Mouse (Mus musculus) limb, embryonic 12.5 days (tissue): ENCODE measurements at regions not wholly inside any gene's neighbourhood (a gene's known extent, or its start where the extent isn't known, plus 50 kb on each side); places are given as distances from the start of the nearest gene placed in this dataset.

ENCODE experiments used
- ATAC-seq: fragments of 200-750 bp; cut with Nextera tagmentation; 2 replicates; pipeline ENCODE4 v1.8.0; 2017; ENCODE audit warnings: low read depth, moderate TSS enrichment; ENCODE audit not compliant: insufficient number of reproducible peaks, insufficient read depth, low FRiP score, low TSS enrichment
- H3K27ac ChIP-seq: fragments of 300-500 bp; sonication (generic); 2 replicates; pipeline ENCODE4 v1.5.1; 2016; ENCODE audit warnings: mild to moderate bottlenecking, moderate library complexity
- H3K27me3 ChIP-seq: fragments of 300-500 bp; sonication (generic); 2 replicates; pipeline ENCODE4 v1.6.1; 2016; ENCODE audit warnings: mild to moderate bottlenecking, moderate library complexity
- H3K36me3 ChIP-seq: fragments of 300-500 bp; sonication (generic); 2 replicates; pipeline ENCODE4 v1.6.1; 2016; ENCODE audit warnings: mild to moderate bottlenecking, moderate library complexity
- H3K4me1 ChIP-seq: fragments of 300-500 bp; sonication (generic); replicated peaks from 2 replicates; pipeline ENCODE4 v1.6.1; 2016
- H3K4me2 ChIP-seq: fragments of 300-500 bp; sonication (generic); 2 replicates; pipeline ENCODE4 v1.6.1; 2016; ENCODE audit warnings: mild to moderate bottlenecking, moderate library complexity
- H3K4me3 ChIP-seq: fragments of 300-500 bp; sonication (generic); replicated peaks from 2 replicates; pipeline ENCODE4 v1.5.1; 2016; ENCODE audit warnings: mild to moderate bottlenecking
- H3K9ac ChIP-seq: fragments of 300-500 bp; sonication (generic); replicated peaks from 2 replicates; pipeline ENCODE4 v1.6.1; 2016; ENCODE audit warnings: mild to moderate bottlenecking, moderate library complexity
- H3K9me3 ChIP-seq: fragments of 300-500 bp; sonication (generic); 2 replicates; pipeline ENCODE4 v1.6.1; 2016; ENCODE audit warnings: mild to moderate bottlenecking, moderate library complexity
- WGBS: fragments of 180-500 bp; shearing (Covaris S2); methylation state at CpG from one replicate; pipeline ENCODE4 v1.1.7; 2016; 5-methylcytosine and 5-hydroxymethylcytosine counted together

- WGBS: 58% methylated on average over 3 of the region's 3 CpGs
- Histone ChIP-seq H3K36me3 (no peaks in the 10 kb centered on the region), H3K4me3 (no peak overlapping the region), H3K27ac (no peak overlapping the region), H3K27me3 (no peaks in the 10 kb centered on the region; the same call in 1 of the 2 replicates), H3K4me1 (no peaks in the 10 kb centered on the region), H3K9me3 (no peaks in the 10 kb centered on the region), H3K4me2 (no peak overlapping the region), H3K9ac (no peak overlapping the region)
- no peak for ATAC-seq
Observed at GRCm38 (mm10) chr8:26324606-26325005, 205.3 kb downstream of the Gm45692 start.

GRCm38 (mm10) chr8:26329813-26330212, 210.5 kb downstream of the Gm45692 start:
- Histone ChIP-seq H3K27me3 (no peaks in the 10 kb centered on the region), H3K4me1 (no peaks in the 10 kb centered on the region), H3K9ac (no peak overlapping the region), H3K9me3 (no peaks in the 10 kb centered on the region), H3K36me3 (no peaks in the 10 kb centered on the region), H3K4me3 (no peak overlapping the region), H3K27ac (no peak overlapping the region), H3K4me2 (no peak overlapping the region)
- no peak for ATAC-seq
- 78% methylated on average over 10 of the region's 10 CpGs for WGBS

DNA sequence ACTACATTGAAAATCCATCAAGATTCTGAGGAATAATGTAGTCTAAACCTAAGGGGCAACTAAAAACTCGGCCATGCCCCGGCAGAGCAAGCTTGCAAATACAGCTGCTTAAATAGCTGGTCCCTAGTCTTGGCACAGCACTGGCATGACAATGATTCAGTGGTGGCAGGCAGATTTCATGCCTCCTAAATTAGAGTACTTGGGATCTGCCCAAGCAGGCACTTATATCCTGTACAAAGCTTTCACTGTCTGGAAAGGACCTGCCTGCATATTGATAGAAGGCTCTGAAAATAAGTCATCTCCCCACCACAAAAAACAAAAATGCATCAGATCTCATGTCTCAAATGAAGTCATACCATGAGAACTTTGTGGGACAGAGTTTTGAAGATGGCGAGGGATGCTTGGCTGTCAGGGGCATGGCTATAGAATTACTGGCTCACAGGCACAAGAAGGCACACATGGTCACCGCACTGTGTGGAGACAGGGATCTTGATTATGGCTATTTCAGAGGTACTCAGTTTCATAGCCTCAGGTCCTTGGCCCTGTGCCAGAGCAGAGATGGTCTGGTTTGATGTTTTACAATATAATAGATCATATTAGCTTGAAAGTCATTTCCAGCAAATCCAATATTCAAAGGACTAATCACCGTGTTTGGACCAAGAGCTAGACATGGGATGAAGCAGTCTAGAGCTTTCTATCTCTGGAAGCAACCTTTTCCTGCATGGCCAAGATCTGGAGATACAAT, 217.7 kb downstream of the Gm45692 start:
- Histone ChIP-seq H3K27ac (no peak overlapping the region), H3K27me3 (no peaks in the 10 kb centered on the region), H3K36me3 (no peaks in the 10 kb centered on the region), H3K4me1 (peaks cover 4% of the 10 kb centered on the region), H3K9me3 (no peaks in the 10 kb centered on the region), H3K9ac (no peak overlapping the region), H3K4me3 (no peak overlapping the region), H3K4me2 (no peak overlapping the region)
- ATAC-seq: no peak
- 87% methylated on average over 5 of the region's 5 CpGs for WGBS

DNA sequence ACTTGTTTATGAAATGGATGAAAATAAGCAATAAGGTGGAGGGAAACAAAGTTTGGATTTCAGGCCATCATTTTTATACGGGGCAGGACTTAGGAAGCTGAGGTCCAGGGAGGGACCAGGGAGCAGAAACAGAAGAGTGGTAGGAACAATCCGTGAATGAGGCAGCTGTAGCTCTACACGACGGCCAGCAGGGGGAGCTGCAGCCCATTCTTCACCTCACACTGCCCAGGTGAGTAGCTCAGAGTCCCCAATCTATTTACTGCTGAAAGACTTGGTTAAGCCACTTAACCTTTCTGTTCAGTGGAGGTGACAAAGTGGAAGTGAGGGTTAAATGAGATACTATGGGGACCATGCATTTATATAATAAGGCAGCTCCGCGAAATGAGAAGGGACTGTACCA, 225.7 kb downstream of the Gm45692 start:
- Histone ChIP-seq H3K9ac (no peak overlapping the region), H3K4me1 (peaks cover 2% of the 10 kb centered on the region), H3K4me3 (no peak overlapping the region), H3K9me3 (no peaks in the 10 kb centered on the region), H3K4me2 (no peak overlapping the region), H3K27ac (no peak overlapping the region), H3K27me3 (peaks cover 19% of the 10 kb centered on the region), H3K36me3 (no peaks in the 10 kb centered on the region)
- WGBS: 29% methylated on average over 6 of the region's 6 CpGs
- ATAC-seq: 0 out of 2 replicates have a peak, but pooled peaks have one; percentile 63

DNA sequence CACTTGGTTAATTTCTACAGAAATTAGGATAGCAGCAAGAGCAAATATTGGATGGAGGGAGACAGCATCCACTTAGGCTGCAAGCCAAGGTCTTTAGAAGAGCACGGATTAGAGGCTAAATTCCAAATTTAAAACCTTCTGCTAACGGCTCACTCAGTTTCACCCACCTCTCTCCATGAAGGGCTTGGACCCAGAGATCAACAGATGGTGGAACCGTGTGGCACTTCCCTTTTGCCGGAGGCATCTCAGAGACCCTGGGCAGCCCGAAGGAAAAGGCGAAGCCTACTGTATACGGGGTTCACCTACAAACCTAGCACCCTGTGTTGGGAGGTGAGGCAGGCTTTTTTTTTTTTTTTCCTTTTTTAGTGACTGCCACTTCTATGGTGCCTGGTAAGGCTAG, 229.9 kb downstream of the Gm45692 start:
- WGBS: 80% methylated on average over 7 of the region's 7 CpGs
- Histone ChIP-seq H3K9ac (no peak overlapping the region), H3K27ac (no peak overlapping the region), H3K36me3 (no peaks in the 10 kb centered on the region), H3K9me3 (no peaks in the 10 kb centered on the region), H3K4me2 (no peak overlapping the region), H3K27me3 (peaks cover 33% of the 10 kb centered on the region), H3K4me1 (peaks cover 27% of the 10 kb centered on the region), H3K4me3 (no peak overlapping the region)
- ATAC-seq: no peak

DNA sequence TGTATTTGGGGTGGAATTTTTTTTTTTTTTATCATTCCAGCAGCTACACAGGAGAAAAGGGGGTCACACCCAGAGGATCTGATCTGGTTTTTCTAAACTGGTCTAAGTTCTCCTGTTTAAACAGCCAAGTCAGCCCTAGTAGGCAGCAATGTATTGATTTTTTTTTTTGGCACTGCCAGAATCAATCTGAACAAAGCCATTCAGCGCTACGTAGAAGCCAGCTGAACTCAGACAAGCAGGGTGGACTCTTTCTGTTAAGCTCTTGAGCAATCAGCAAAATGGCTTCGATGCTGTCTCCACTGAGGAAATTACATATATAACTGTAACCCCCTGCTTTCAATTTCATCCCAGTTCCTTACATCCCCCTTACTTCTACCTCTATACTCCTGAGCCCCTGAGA, 230.5 kb downstream of the Gm45692 start:
- no peak overlapping the region for H3K9ac ChIP-seq
- no peaks in the 10 kb centered on the region for H3K36me3 ChIP-seq
- no peak overlapping the region for H3K4me2 ChIP-seq
- H3K4me3 ChIP-seq: no peak overlapping the region
- H3K27ac ChIP-seq: no peak overlapping the region
- H3K9me3 ChIP-seq: no peaks in the 10 kb centered on the region
- 95% methylated on average over 3 of the region's 3 CpGs for WGBS
- ATAC-seq: no peak
- peaks cover 29% of the 10 kb centered on the region for H3K4me1 ChIP-seq
- peaks cover 37% of the 10 kb centered on the region for H3K27me3 ChIP-seq

- no peaks in the 10 kb centered on the region for H3K36me3 ChIP-seq
- no peak overlapping the region for H3K27ac ChIP-seq
- no peak overlapping the region for H3K4me3 ChIP-seq
- no peaks in the 10 kb centered on the region for H3K9me3 ChIP-seq
- no peak overlapping the region for H3K4me2 ChIP-seq
- peaks cover 29% of the 10 kb centered on the region for H3K4me1 ChIP-seq
- ATAC-seq: no peak
- 88% methylated on average over 4 of the region's 4 CpGs for WGBS
- H3K27me3 ChIP-seq: peaks cover 39% of the 10 kb centered on the region
- H3K9ac ChIP-seq: no peak overlapping the region
Observed at GRCm38 (mm10) chr8:26350616-26351015, 231.3 kb downstream of the Gm45692 start.

- Histone ChIP-seq H3K27me3 (peaks cover 40% of the 10 kb centered on the region), H3K36me3 (no peaks in the 10 kb centered on the region), H3K4me2 (peak overlapping the region; percentile 70), H3K27ac (peak overlapping the region; percentile 79), H3K9me3 (no peaks in the 10 kb centered on the region), H3K4me1 (peaks cover 31% of the 10 kb centered on the region), H3K9ac (no peak overlapping the region; the same call in 1 of the 2 replicates), H3K4me3 (peak overlapping the region; percentile 33)
- ATAC-seq: peak; percentile 69
- 12% methylated on average over 21 of the region's 21 CpGs for WGBS
Observed at GRCm38 (mm10) chr8:26351643-26352540, 232.6 kb downstream of the Gm45692 start.

DNA sequence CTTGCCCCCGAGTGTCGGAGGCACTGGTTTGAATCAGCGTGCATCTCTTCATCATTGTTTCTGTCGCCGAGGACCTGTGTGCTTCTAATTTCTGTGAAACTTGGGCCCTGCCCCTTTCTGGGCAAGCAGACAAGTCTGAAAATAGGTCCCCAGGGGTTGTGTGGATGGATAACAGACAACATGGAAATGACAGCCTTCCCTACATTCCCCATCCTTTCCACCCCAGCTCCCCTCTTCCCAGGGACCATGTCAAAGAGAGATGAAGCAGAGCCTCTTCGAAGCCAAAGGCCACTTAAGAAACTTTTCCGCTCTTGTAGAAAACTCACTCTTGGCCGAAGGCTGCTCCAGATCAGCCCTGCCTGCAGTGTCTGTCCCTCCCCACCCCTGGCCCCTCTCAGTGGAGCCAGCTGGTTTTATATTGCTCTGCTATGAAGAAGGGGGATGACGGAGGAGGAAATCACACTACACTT, 233.2 kb downstream of the Gm45692 start:
- WGBS: 5% methylated on average over 9 of the region's 9 CpGs

GRCm38 (mm10) chr8:26353476-26353875, 234.1 kb downstream of the Gm45692 start:
- H3K4me2 ChIP-seq: no peak overlapping the region
- no peak overlapping the region for H3K9ac ChIP-seq
- H3K27me3 ChIP-seq: peaks cover 30% of the 10 kb centered on the region; the same call in 1 of the 2 replicates
- no peak overlapping the region for H3K4me3 ChIP-seq
- WGBS: 71% methylated on average over 3 of the region's 3 CpGs
- no peaks in the 10 kb centered on the region for H3K9me3 ChIP-seq
- H3K27ac ChIP-seq: no peak overlapping the region
- H3K36me3 ChIP-seq: no peaks in the 10 kb centered on the region
- H3K4me1 ChIP-seq: peaks cover 38% of the 10 kb centered on the region
- ATAC-seq: no peak

More for the DNA sequence above, 233.2 kb downstream of the Gm45692 start:
- Histone ChIP-seq H3K4me3 (peak overlapping the region; percentile 33), H3K27ac (peak overlapping the region; percentile 79; the same call in 1 of the 2 replicates), H3K36me3 (no peaks in the 10 kb centered on the region), H3K4me2 (peak overlapping the region; percentile 70), H3K9me3 (no peaks in the 10 kb centered on the region), H3K27me3 (peaks cover 39% of the 10 kb centered on the region), H3K4me1 (peaks cover 35% of the 10 kb centered on the region), H3K9ac (no peak overlapping the region)
- ATAC-seq: peak; percentile 69

DNA sequence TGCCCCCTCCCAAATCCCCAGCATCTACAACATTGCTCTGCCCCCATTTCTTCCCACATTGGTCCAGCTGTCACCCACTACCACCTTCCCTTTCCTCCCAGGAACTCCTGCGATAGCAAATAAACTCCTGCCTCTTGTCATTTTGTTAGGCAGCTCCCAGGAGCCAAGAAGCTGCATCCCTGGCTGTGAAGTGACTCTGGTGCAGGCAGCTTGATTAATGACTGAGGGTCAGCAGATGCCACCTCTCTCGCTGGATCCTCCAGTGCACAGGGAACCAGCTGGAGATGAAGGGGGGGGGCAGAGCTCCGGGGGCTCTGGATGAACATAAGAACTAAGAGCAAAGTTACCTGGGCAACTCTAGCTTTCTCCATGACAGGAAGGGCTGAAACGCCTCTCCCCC, 235.2 kb downstream of the Gm45692 start:
- no peak overlapping the region for H3K4me3 ChIP-seq
- 16% methylated on average over 4 of the region's 4 CpGs for WGBS
- H3K9ac ChIP-seq: no peak overlapping the region
- no peak for ATAC-seq
- no peak overlapping the region for H3K4me2 ChIP-seq
- peaks cover 30% of the 10 kb centered on the region; the same call in 1 of the 2 replicates for H3K27me3 ChIP-seq
- no peaks in the 10 kb centered on the region for H3K9me3 ChIP-seq
- H3K36me3 ChIP-seq: no peaks in the 10 kb centered on the region
- no peak overlapping the region for H3K27ac ChIP-seq
- peaks cover 46% of the 10 kb centered on the region for H3K4me1 ChIP-seq
